ENCODE assay signal across 11 mouse cellular contexts in genomic region chr6:29536651-29537193, GRCm38 (mm10). TPM values are rescaled to one million over a fixed set of nuclear protein-coding genes. Genes with fewer than 3 reads are reported as not detected.
DNase-seq lines count a peak whose midpoint lies in the region; ATAC-seq lines count a peak whose summit lies in the region.
"Had no signal": no experiment of that assay in that cellular context is flagged by ENCODE, and none has a peak within 500 bp of the region (broad histone marks: within the 10 kb centered on the region; RNA-seq: fewer than 3 reads in every experiment).

No protein-coding gene starts in this region.

- no peaks in the 10 kb centered on the region for H3K27me3 ChIP-seq in hindbrain, embryonic 16.5 days (replicated peaks; ENCODE audit: control insufficient read depth, insufficient read depth, low read length)

- no peak overlapping the region for H3K4me3 ChIP-seq in hindbrain, embryonic 16.5 days (ENCODE audit: low read length)
- H3K4me3 ChIP-seq: hindbrain, embryonic 10.5 days had no signal

- 73% methylated on average over 4 of the region's 4 CpGs for WGBS in hindbrain, embryonic 16.5 days

- no peaks in the 10 kb centered on the region for H3K9me3 ChIP-seq in hindbrain, embryonic 16.5 days (ENCODE audit: control insufficient read depth, low read length)
- H3K9me3 ChIP-seq: hindbrain, embryonic 10.5 days had no signal

- peak; percentile 48 to 61 for DNase-seq in cerebellum, postnatal 10 days
- DNase-seq in cerebellum, adult 11 months: no peak
- peak; percentile 52 for DNase-seq in layer of hippocampus, adult 11-12 months (ENCODE audit: low spot score)
- no peak for DNase-seq in layer of hippocampus, adult 9-11 months
- peak; percentile 77 for DNase-seq in A20 (ENCODE audit: low read depth, low spot score)
- peak; percentile 26 for DNase-seq in induced T-regulatory cell, adult 2 months (ENCODE audit: low read depth)
- DNase-seq in c-Kit-positive CD71-positive TER-119-positive erythroid progenitor cells, embryonic 14.5 days (ENCODE audit: low spot score): no peak
- DNase-seq: adrenal gland, postnatal 25 days; lung, postnatal 4 days had no signal

- H3K4me2 ChIP-seq in hindbrain, embryonic 16.5 days (ENCODE audit: low read length): no peak overlapping the region

- no peaks in the 10 kb centered on the region for H3K36me3 ChIP-seq in hindbrain, embryonic 16.5 days (ENCODE audit: control insufficient read depth, insufficient read depth, low read length)

- no peak overlapping the region for H3K27ac ChIP-seq in hindbrain, embryonic 16.5 days (ENCODE audit: low read depth, low read length)
- H3K27ac ChIP-seq: hindbrain, embryonic 10.5 days had no signal

- no peaks in the 10 kb centered on the region for H3K4me1 ChIP-seq in hindbrain, embryonic 16.5 days (ENCODE audit: control insufficient read depth, insufficient read depth, low read depth, low read length)

- no peak overlapping the region for H3K9ac ChIP-seq in hindbrain, embryonic 16.5 days (ENCODE audit: low read depth, low read length)

- ATAC-seq in hindbrain, embryonic 16.5 days: no peak

RNA-seq across cellular contexts. Expression of gene Irf5, which starts 10.3 kb away (rescaled TPM):
- polyA plus RNA-seq in hindbrain, embryonic 16.5 days (2015; fragmentation: Nextera tagmentation; extraction: Ambion mirVana): 2.2 and 3.3 TPM in 2 replicates

RNA-seq across cellular contexts. Expression of gene Kcp, which starts 29.0 kb away (rescaled TPM):
- polyA plus RNA-seq in hindbrain, embryonic 16.5 days (2015; fragmentation: Nextera tagmentation; extraction: Ambion mirVana): 15.0 and 22.9 TPM in 2 replicates

Comparison
In these comparisons a context has a peak if more than half of its experiments do, and no peak if none do; other contexts are left out.
1. DNase-seq: peak in cerebellum, postnatal 10 days (2 of 2), layer of hippocampus, adult 11-12 months (single experiment), A20 (single experiment) and induced T-regulatory cell, adult 2 months (single experiment); none in cerebellum, adult 11 months (single experiment), layer of hippocampus, adult 9-11 months (single experiment) and c-Kit-positive CD71-positive TER-119-positive erythroid progenitor cells, embryonic 14.5 days (single experiment).